Mouse (Mus musculus) G1E (cell line): Measurements from ENCODE around the gene Ndufa7. TPM values are rescaled to one million over a fixed set of nuclear protein-coding genes. Genes with fewer than 3 reads are reported as not detected.

ENCODE experiments used
- polyA plus RNA-seq: library from polyadenylated mRNA; stranded (reverse); fragments of >175 nt; gene quantifications from 2 replicates; pipeline ENCODE4 v1.2.3, GENCODE M21; 2012
- total RNA-seq, 2 experiments: library from RNA; stranded (forward) in 1 of 2; stranded (reverse) in 1 of 2; fragments of 200-1000 nt in 1 of 2; fragments of >200 nt in 1 of 2; fragmentation: Nextera tagmentation in 1 of 2; gene quantifications; 2 replicates each; pipeline ENCODE4 v1.2.3; 2014 to 2017

The Ndufa7 gene
- total and polyA plus RNA-seq, 3 experiments: 131 to 636 (median 253) TPM

Other genes with a start within 250 kb of the Ndufa7 start
Only the 20 nearest of the 27 such genes appear.
- gene Hnrnpm, start 137.7 kb upstream of the Ndufa7 start, total RNA-seq (2014; fragmentation: Nextera tagmentation): 329 and 356 TPM in 2 replicates
- gene Hnrnpm, start 137.7 kb upstream of the Ndufa7 start, total RNA-seq (2017): 284 and 397 TPM in 2 replicates
- gene Hnrnpm, start 137.7 kb upstream of the Ndufa7 start, polyA plus RNA-seq: 1,176 and 1,322 TPM in 2 replicates
- gene March2, start 105.9 kb upstream of the Ndufa7 start, total RNA-seq (2014; fragmentation: Nextera tagmentation): 102 and 120 TPM in 2 replicates
- gene March2, start 105.9 kb upstream of the Ndufa7 start, total RNA-seq (2017): 71.8 and 75.3 TPM in 2 replicates
- 19.0 and 33.3 TPM in 2 replicates for gene March2, start 105.9 kb upstream of the Ndufa7 start, polyA plus RNA-seq
- 71.0 and 71.4 TPM in 2 replicates for gene Rab11b, start 64.0 kb upstream of the Ndufa7 start, total RNA-seq (2014; fragmentation: Nextera tagmentation)
- gene Rab11b, start 64.0 kb upstream of the Ndufa7 start, total RNA-seq (2017): 23.1 and 25.8 TPM in 2 replicates
- 130 and 155 TPM in 2 replicates for gene Rab11b, start 64.0 kb upstream of the Ndufa7 start, polyA plus RNA-seq
- not detected in 2 replicates for gene Angptl4, start 42.7 kb upstream of the Ndufa7 start, total RNA-seq (2014; fragmentation: Nextera tagmentation)
- 0.06 and 0.11 TPM in 2 replicates for gene Angptl4, start 42.7 kb upstream of the Ndufa7 start, total RNA-seq (2017)
- gene Angptl4, start 42.7 kb upstream of the Ndufa7 start, polyA plus RNA-seq: not detected in 2 replicates
- 1.1 and 3.0 TPM in 2 replicates for gene Kank3, start 14.1 kb upstream of the Ndufa7 start, total RNA-seq (2014; fragmentation: Nextera tagmentation)
- gene Kank3, start 14.1 kb upstream of the Ndufa7 start, total RNA-seq (2017): 6.6 and 7.3 TPM in 2 replicates
- 4.3 TPM in 2 replicates for gene Kank3, start 14.1 kb upstream of the Ndufa7 start, polyA plus RNA-seq
- gene Rps28, start within 50 bp of the Ndufa7 start, total RNA-seq (2014; fragmentation: Nextera tagmentation): 381 and 417 TPM in 2 replicates
- 3,098 and 4,163 TPM in 2 replicates for gene Rps28, start within 50 bp of the Ndufa7 start, total RNA-seq (2017)
- 4,132 and 6,951 TPM in 2 replicates for gene Rps28, start within 50 bp of the Ndufa7 start, polyA plus RNA-seq
- gene Cd320, start 18.5 kb downstream of the Ndufa7 start, total RNA-seq (2014; fragmentation: Nextera tagmentation): 2.3 and 4.5 TPM in 2 replicates
- 5.7 and 6.0 TPM in 2 replicates for gene Cd320, start 18.5 kb downstream of the Ndufa7 start, total RNA-seq (2017)
- 8.1 and 12.7 TPM in 2 replicates for gene Cd320, start 18.5 kb downstream of the Ndufa7 start, polyA plus RNA-seq
- not detected in 2 replicates for gene Gm7029, start 49.3 kb downstream of the Ndufa7 start, total RNA-seq (2014; fragmentation: Nextera tagmentation)
- not detected in 2 replicates for gene Gm7029, start 49.3 kb downstream of the Ndufa7 start, total RNA-seq (2017)
- not detected in 2 replicates for gene Gm7029, start 49.3 kb downstream of the Ndufa7 start, polyA plus RNA-seq
- 16.2 and 58.2 TPM in 2 replicates for gene Kifc1, start 66.1 kb downstream of the Ndufa7 start, total RNA-seq (2014; fragmentation: Nextera tagmentation)
- 31.7 and 33.7 TPM in 2 replicates for gene Kifc1, start 66.1 kb downstream of the Ndufa7 start, total RNA-seq (2017)
- 63.7 and 76.6 TPM in 2 replicates for gene Kifc1, start 66.1 kb downstream of the Ndufa7 start, polyA plus RNA-seq
- not detected in 2 replicates for gene Platr17, start 80.6 kb downstream of the Ndufa7 start, total RNA-seq (2014; fragmentation: Nextera tagmentation)
- not detected in 2 replicates for gene Platr17, start 80.6 kb downstream of the Ndufa7 start, total RNA-seq (2017)
- gene Platr17, start 80.6 kb downstream of the Ndufa7 start, polyA plus RNA-seq: 0.13 TPM in 1 of 2 replicates, not detected in the other
- 72.7 and 73.2 TPM in 2 replicates for gene Daxx, start 84.8 kb downstream of the Ndufa7 start, total RNA-seq (2014; fragmentation: Nextera tagmentation)
- 33.0 and 46.3 TPM in 2 replicates for gene Daxx, start 84.8 kb downstream of the Ndufa7 start, total RNA-seq (2017)
- 58.8 and 67.4 TPM in 2 replicates for gene Daxx, start 84.8 kb downstream of the Ndufa7 start, polyA plus RNA-seq
- gene Tapbp, start 91.3 kb downstream of the Ndufa7 start, total RNA-seq (2014; fragmentation: Nextera tagmentation): 34.0 and 43.0 TPM in 2 replicates
- gene Tapbp, start 91.3 kb downstream of the Ndufa7 start, total RNA-seq (2017): 17.0 and 18.5 TPM in 2 replicates
- 142 and 157 TPM in 2 replicates for gene Tapbp, start 91.3 kb downstream of the Ndufa7 start, polyA plus RNA-seq
- gene Zbtb22, start 91.3 kb downstream of the Ndufa7 start, total RNA-seq (2014; fragmentation: Nextera tagmentation): 9.5 and 15.8 TPM in 2 replicates
- gene Zbtb22, start 91.3 kb downstream of the Ndufa7 start, total RNA-seq (2017): 19.7 and 22.2 TPM in 2 replicates
- 41.9 and 42.1 TPM in 2 replicates for gene Zbtb22, start 91.3 kb downstream of the Ndufa7 start, polyA plus RNA-seq
- gene Rgl2, start 105.0 kb downstream of the Ndufa7 start, total RNA-seq (2014; fragmentation: Nextera tagmentation): 27.0 and 32.9 TPM in 2 replicates
- 35.5 and 38.9 TPM in 2 replicates for gene Rgl2, start 105.0 kb downstream of the Ndufa7 start, total RNA-seq (2017)
- gene Rgl2, start 105.0 kb downstream of the Ndufa7 start, polyA plus RNA-seq: 145 and 166 TPM in 2 replicates
- gene Pfdn6, start 115.8 kb downstream of the Ndufa7 start, total RNA-seq (2014; fragmentation: Nextera tagmentation): 63.5 and 75.3 TPM in 2 replicates
- gene Pfdn6, start 115.8 kb downstream of the Ndufa7 start, total RNA-seq (2017): 133 and 141 TPM in 2 replicates
- gene Pfdn6, start 115.8 kb downstream of the Ndufa7 start, polyA plus RNA-seq: 347 and 373 TPM in 2 replicates
- 29.6 and 34.2 TPM in 2 replicates for gene Wdr46, start 116.1 kb downstream of the Ndufa7 start, total RNA-seq (2014; fragmentation: Nextera tagmentation)
- gene Wdr46, start 116.1 kb downstream of the Ndufa7 start, total RNA-seq (2017): 30.7 and 31.1 TPM in 2 replicates
- 72.2 and 83.2 TPM in 2 replicates for gene Wdr46, start 116.1 kb downstream of the Ndufa7 start, polyA plus RNA-seq
- 1.7 and 1.9 TPM in 2 replicates for gene B3galt4, start 126.9 kb downstream of the Ndufa7 start, total RNA-seq (2014; fragmentation: Nextera tagmentation)
- gene B3galt4, start 126.9 kb downstream of the Ndufa7 start, total RNA-seq (2017): 3.0 and 3.6 TPM in 2 replicates
- gene B3galt4, start 126.9 kb downstream of the Ndufa7 start, polyA plus RNA-seq: 10.9 and 13.5 TPM in 2 replicates
- gene Vps52, start 131.2 kb downstream of the Ndufa7 start, total RNA-seq (2014; fragmentation: Nextera tagmentation): 30.0 and 34.1 TPM in 2 replicates
- gene Vps52, start 131.2 kb downstream of the Ndufa7 start, total RNA-seq (2017): 18.5 and 19.8 TPM in 2 replicates
- gene Vps52, start 131.2 kb downstream of the Ndufa7 start, polyA plus RNA-seq: 45.6 and 48.9 TPM in 2 replicates
- 2,195 and 2,298 TPM in 2 replicates for gene Rps18, start 131.4 kb downstream of the Ndufa7 start, total RNA-seq (2014; fragmentation: Nextera tagmentation)
- gene Rps18, start 131.4 kb downstream of the Ndufa7 start, total RNA-seq (2017): 1,704 and 1,830 TPM in 2 replicates
- gene Rps18, start 131.4 kb downstream of the Ndufa7 start, polyA plus RNA-seq: 739 and 1,633 TPM in 2 replicates
- not detected in 2 replicates for gene H2-K1, start 175.8 kb downstream of the Ndufa7 start, total RNA-seq (2014; fragmentation: Nextera tagmentation)
- 0.16 and 0.23 TPM in 2 replicates for gene H2-K1, start 175.8 kb downstream of the Ndufa7 start, total RNA-seq (2017)
- 0.58 and 0.74 TPM in 2 replicates for gene H2-K1, start 175.8 kb downstream of the Ndufa7 start, polyA plus RNA-seq